Mouse (Mus musculus) gastrocnemius, postnatal 4 days (tissue): ENCODE data around the gene Cmklr1. TPM values are rescaled to one million over a fixed set of nuclear protein-coding genes. Genes with fewer than 3 reads are reported as not detected.

Experiments
- DNase-seq, 2 experiments: peaks; one replicate each; pipeline ENCODE4 v3.0.0; 2021 to 2022; ENCODE audit warnings: low spot score in 2 of 2, mixed read lengths in 2 of 2
- long read RNA-seq, 2 experiments: library from polyadenylated mRNA; stranded (forward); transcript quantifications; one replicate each; pipeline ENCODE4 v2.0.0; 2021
- total RNA-seq, 2 experiments: library from RNA; stranded (reverse); gene quantifications; 2 replicates each; pipeline ENCODE4 v1.2.3; 2021

Cmklr1 gene
- total RNA-seq = 10 to 100 TPM; 16.1 to 16.7 TPM
- long read RNA-seq, experiment 1 = 0 reads
- long read RNA-seq, experiment 2, partial matches to known transcripts = 0 of 1 reads
- long read RNA-seq, experiment 2, other reads (novel, unspliced or antisense) = 0 of 1 reads

DNA sequence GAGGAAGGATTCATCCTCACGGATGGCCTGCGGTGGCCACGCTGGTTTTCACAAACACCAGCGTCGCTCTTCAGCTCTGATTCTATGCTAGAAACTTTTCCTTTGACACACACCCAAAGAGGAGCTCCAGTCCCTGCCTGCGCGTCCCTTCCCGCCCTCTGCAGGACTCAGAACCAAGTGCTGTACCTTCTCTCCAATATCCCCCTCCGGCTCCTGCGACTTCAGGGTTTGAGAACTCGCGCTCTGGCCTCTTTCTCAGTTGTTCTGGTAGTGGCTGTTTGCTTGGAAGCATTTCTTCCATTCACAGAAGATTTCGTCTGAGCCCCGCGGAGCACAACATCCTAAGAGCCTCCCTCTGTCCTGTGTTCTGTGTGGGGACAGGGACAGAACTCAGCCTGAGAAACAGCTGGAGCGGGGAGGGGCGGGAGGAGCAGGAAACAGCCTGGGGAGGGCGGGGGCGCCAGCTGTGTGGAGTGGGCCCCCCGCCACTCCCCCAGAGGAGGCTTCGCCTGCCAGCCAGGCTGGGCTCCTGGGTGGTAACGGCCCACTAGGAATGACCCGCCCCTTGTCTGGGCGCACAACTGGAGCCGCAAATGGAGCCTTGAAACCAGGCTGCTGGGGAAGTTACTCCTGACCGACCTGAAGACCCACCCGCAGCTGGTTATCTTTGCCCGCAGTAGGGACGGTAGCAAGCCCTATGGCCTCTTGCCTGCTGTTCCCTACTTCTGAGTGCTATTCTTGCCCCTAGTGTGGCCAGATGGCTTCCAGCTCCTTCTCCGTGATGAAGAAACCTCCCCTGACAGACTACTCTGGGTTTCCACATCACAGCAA lies at the start of gene Cmklr1:
Cmklr1 (minus strand) TSS at position 392 of the 831 bp plus-strand sequence.
- peak in 1 of 2 experiments; percentile 72 for DNase-seq

DNA sequence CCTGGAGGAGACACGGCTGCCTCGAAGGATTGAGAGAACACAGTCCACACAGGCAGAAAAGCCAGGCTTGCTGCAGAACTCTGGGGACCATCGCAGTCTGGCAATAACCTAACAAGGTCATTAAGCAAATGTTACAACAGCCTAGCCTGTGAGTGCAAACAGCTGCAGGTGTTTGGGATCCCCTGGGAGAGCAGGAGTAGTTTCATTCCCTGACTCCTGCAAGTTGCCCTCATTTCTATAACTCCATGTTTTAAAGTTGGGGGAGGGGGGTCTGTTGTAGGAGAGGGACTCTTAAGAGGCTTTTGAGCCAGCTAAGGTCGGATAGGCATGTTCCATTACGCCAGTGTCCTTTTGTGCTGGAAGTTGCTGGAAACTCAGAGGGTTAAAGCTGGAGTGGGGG lies 44.2 kb upstream of the Cmklr1 start:
- no peak for DNase-seq

DNA sequence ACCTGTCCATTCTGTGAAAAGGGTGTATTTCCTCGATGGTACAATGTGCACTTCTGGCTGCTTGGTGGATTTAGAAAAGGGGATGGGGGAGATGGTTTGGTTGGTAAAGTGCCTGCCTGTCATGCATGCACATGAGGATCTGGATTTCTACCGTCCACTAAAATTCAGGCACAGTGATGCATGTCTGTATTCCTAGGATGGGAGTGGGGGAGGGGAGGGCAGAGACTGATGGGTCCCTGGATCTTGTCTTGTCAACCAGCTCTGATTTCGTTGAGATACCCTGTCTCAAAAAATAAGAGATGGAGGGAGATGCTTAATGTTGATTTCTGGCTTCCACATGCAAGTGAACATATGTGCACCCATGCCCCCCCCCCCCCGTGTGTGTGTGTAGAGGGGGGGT lies 43.8 kb upstream of the Cmklr1 start:
- DNase-seq = no peak

DNA sequence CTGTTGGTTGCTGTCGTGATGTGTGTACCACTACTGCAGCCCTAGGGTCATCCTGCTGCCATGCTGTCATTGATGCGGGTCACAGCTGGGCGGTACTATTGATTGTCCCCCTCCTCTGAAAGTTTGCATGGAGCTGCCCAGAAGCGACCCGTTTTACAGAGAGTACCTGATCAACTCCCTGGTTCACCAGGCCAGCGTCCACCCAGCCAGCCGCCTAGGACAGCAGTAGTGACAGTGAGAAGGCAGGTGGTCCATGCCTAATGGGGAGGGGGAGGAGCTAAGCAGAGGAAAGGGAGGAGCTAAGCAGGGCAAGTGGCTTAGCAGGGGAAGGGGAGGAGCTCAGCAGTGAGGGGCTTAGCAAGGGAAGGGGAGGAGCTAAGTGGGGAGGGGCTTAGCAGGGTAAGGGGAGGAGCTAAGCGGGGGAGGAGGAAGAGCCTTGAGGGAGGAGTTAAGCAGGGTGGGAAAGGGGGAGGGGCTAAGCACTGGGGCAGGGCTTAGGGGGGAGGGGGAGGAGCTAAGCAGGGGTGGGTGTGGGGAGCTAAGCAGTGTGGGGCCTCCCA lies 43.0 kb upstream of the Cmklr1 start:
- DNase-seq = no peak

DNA sequence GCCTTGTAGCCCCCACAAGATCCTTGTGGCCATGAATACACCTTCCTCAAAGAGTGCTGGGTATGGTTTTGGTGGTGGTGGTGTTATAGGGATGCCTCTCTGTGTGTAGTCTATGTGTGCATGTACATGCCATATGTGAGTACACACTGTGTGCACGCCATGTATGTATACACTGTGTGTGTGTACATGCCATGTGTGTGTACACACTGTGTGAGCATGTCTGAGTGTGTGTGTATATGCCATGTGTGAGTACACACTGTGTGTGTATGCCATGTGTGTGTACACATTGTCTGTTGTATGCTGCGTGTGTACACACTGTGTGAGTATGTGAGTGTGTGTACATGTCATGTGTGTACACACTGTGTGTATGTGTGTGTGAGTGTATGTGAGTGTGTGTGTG lies 40.6 kb upstream of the Cmklr1 start:
- DNase-seq = no peak

DNA sequence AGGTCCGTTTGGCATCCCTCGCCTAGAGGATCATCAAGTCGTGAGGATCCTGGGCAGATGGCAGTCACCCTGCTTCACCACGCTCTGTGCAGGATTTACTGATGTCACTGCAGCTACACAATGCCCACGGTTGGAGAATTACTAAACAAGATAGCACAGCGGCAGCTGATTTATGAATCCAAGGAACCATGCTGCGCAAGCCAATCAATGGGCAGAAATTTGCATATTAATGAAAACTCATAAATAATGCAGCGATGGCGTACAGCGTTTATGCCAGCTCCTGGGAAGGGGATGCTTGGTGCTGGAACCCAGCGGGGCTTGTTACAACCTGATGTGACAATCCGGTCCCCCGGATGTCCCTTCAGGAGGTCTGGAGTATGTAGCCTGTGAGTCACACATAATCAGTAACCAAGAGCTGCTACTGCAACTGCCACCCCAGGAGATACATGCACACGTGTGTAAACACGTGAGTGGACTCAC lies 39.9 kb upstream of the Cmklr1 start:
- no peak for DNase-seq

DNA sequence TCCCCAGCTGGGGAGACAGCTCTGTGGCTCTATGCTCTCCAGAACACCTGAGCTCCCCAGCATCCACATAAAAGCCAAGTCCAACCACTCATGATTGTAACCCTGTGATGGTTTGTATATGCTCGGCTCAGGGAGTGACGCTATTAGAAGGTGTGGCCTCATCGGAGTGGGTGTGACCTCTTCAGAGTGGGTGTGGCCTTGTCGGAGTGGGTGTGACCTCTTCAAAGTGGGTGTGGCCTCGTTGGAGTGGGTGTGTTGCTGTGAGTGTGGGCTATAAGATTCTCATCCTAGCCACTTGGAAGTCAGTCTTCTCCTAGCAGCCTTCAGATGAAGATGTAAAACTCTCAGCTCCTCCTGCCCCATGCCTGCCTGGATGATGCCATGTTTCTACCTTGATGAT lies 37.3 kb upstream of the Cmklr1 start:
- no peak for DNase-seq

DNA sequence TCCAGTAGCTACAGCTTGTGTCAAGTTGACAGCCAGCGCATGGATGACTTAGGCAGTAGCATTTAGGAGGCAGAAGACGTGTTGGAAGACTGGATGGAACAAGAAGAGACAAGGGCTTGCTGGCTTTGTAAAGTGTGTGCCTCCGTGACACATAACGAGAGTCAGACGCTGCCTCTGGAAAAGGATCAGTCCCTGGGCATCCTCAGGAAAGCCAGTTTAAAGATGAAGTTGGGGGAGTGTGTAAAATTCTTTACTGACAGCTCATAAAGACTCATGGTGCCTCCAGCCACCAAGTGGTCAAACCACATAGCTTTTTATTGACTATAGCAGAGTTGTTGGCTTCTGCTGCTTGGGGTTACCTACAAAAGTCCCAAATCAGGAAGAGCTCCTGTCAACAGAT lies 35.2 kb upstream of the Cmklr1 start:
- DNase-seq = no peak

DNA sequence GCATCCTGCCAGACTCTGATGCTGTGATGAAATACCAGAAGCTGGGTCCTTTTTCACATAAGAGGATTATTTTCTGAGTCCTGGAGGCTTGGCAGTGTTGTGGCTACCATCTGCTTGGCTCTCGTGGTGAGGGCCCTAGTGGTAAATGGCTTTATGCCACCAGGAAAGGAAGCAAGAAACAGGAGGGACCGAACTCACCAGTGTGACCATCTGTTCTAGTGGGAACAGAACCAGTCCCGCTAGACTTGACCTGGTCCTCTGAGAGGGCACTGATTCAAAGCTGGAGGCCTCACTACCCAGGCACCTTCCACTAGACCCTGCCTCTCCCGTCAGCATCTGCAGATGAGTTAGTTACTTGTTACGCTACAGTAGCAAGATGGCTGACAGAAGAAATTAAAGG lies 33.0 kb upstream of the Cmklr1 start:
- no peak for DNase-seq

DNA sequence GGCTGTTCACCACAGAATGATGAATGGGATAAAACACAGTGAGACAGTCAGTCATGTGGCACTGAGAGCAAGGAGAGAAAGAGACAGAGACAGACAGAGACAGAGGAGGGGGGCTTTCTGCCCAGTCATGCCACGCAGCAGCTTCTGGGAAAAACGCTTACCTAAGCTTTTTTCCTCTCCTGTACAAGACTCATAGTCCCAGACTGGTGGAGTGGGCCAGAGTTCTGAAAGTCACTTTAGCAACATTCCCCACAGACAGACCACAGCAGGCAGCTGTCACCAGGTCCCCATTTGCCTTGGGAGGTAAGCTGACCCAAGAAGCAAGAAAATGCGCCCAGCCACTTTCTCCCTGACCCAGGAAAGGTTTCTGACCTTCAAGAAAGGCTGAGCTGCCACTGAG lies 32.2 kb upstream of the Cmklr1 start:
- no peak for DNase-seq

DNA sequence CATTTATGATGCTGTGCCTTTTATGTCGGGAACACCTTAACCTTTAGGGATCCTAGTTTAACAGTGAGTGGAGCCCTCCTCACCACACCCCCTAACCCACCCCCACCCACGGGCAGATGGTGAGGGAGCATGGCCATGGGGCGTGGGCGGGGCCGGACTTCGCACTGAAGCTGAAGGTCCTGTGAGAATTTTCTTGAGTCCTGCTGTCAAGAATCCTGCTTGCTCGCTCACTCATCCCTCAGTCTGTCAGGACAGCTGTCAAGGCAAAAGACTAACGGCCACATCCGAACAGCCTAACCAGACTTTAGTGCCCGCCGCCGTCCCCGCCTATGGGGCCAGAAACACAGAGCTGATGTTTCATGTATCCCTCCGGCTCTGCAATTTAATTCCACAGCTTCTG lies 31.0 kb upstream of the Cmklr1 start:
- no peak for DNase-seq

DNA sequence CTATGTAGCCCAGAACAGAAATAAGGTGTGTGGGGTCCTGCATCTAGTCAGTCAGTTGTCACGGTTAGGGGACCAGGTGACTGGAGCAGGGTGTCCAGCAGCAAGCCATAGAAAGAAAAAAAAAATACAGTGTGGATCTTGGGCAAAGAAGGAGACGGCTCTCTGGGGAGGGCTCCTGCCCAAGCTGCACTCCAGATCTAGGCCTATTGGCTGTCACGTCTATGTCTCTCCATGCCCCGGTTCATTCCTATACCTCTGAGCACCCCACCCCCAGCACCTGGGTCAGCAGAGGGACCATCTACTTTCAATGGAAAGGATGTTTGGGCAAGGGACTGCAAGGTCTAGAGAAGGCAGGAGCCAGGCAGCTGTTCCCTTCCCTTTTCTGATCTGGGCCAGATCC lies 29.3 kb upstream of the Cmklr1 start:
- DNase-seq = no peak

DNA sequence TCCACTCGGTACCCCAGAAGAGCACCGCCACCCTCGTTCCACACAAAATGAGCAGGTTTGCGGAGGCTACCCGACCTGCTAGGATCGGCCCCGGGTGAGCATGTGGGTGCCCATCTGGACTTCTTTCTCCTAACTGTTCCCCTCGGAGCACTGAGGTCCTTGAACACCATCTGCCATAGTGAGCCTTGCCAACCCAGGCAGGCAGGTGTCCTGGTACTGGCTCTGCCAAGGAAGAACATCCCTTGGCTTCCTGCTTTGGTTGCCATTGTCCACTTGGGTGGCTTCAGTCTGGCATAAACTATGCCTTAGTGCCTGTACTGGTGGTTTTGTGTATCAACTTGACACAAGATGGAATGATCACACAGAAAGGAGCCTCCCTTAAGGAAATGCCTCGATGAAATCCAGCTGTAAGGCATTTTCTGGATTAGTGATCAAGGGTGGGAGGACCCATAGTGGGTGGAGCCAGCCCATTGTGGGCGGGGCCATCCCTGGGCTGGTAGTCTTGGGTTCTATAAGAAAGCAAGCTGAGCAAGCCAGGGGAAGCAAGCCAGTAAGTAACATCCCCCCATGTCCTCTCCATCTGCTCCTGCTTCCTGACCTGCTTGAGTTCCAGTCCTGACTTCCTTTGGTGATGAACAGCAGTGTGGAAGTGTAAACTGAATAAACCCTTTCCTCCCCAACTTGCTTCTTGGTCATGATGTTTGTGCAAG lies 28.7 kb upstream of the Cmklr1 start:
- DNase-seq = no peak

DNA sequence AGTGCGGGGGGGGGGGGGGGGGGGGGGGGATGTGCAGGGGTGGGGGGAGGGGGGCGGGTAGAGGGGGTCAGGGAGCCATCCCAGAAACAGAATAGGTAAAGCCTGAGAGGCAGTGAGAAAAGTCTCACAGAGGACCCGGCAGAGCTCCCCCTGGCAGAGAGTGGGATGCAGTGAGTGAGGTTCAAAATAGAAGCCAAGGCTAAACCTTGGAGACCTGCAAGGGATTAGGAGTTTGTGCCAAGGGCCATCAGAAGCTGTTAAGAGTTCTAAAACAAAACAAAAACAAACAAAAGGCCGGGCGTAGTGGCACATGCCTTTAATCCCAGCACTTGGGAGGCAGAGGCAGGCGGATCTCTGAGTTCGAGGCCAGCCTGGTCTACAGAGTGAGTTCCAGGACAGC lies 27.3 kb upstream of the Cmklr1 start:
- no peak for DNase-seq

DNA sequence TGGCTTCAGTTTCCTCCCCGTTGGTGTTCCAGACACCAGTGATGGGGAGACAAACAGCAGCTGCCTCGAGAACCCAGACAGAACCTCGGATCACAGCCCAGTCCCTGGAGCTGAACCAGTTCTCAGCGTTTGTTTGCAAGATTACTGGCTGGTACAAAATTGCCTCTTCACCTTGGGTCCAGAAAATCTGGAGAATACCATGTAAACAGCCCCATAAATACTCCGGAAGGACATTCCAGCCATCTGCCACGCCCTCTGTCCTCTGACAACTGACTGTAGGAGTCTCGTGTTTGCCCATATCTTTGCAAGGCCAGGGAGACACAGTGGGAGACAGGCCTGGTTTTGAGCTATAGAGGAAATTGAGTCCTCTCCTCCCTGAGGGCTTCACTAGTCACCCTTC lies 24.6 kb upstream of the Cmklr1 start:
- DNase-seq = no peak

DNA sequence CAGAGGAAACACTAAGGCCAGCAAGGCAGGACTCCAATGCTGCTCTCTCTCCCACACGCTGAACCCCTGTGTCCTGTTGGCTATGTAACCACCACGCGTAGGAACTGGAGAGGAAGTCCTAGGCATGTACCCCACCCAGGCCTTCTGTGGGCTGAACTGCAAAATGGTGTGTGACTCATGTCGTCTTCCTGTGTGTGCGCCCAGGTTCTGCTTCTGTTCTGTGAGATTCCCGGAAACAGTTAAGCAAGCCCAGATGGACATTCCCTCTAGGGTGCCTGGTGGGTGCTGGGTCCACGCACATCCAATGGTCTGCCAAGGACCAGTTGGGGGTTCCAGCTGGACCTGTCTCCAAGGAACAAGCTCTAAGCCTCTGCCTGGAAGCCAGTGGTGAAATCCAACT lies 22.2 kb upstream of the Cmklr1 start:
- no peak for DNase-seq

DNA sequence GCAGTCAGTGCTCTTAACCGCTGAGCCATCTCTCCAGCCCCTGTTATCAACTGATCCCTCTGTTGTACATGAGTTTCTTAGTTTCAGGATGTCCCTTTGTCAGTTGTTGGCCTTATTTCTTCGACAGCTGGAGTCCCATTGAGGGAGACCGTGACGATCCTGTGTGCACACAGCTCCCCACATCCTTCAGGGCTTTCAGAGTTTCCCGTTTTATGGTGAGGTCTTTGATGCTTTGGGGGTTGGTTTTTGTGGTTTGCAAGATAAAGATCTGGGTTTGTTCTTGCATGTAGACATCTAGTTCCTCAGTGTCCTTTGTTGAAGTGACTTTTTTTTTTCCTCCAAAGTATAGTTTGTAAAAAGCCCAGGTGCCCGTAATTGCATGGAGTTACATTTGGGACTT lies 20.4 kb upstream of the Cmklr1 start:
- no peak for DNase-seq

DNA sequence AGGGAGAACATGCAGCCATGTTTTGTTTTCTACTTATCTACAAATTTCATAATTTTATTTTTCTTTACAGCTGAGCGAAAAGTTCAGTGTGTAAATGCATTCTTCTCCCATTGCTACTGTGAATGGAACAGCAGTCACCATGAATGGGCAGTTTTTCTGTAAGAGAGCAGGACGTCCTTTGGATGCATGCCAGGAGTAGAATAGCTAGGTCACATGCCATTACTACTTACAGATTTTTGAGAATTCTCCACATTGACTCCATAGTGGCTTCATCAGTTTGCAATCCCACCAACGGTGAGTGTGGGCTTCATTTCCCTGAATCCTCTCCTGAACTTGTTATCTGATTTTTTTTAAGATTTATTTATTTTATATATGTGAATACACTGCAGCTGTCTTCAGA lies 19.9 kb upstream of the Cmklr1 start:
- DNase-seq = no peak

DNA sequence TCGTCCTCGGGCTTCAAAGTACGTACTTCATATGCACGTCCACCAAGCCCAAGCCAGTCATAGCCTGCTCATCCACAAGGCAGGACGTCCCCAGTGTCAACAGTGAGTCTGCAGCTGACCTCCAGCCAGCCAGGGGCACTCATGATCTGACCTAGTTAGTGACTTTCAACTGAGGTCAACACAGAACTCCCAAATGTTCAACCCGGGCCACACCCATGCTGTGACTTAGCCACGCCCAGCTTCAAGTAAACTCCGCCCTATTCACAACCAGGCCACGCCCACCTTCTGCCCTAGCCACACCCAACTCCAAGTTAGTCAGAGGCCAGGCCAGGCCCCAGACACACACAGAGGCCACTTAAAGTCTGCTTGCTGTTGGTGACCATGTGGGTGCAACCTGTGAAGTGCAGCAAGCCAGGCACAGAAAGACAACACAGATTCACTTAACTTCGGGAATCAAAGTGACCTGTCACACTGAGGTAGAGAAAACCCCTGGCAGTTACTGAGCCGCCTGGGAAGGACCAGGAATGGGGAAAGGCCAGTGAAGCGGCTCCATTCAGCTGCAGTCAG lies 14.5 kb upstream of the Cmklr1 start:
- no peak for DNase-seq

DNA sequence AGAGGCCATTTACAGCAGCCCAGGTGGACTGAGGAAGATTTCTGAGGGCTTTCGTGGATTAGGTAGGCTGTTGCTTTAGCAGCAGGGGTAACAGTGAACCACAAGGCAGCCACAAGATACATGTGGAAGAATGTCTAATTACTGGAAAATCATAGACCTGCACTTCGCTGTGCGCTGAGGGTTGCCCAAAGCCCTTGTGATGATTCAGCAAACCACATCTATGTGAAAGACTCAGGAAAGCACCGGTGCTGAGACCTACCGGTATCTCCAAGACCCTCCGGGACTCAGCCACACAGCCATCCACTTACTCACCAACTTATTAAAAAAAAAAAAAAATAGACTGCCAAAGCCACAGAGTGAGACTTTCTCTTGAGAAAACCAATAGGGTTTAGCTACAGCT lies 13.9 kb upstream of the Cmklr1 start:
- DNase-seq = no peak

DNA sequence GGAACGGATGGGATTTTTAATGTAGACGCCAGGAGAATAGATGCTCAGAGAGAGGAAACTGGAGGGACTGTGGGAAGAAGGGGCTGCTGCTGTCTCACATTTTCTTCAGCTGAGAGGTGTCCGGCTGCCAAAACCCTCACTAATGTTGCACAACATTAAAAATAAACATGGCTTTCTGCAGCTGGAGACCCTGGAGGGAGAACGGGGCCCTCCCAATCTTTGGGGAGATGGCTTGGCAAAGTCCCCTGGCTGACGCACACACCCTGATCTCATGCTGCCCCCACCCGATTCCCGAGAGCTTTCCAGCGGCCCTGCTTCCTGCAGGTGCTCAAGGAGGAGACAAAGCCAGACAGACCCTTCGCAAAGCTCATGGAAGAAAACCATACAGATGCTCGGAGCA lies 10.6 kb upstream of the Cmklr1 start:
- DNase-seq = peak; percentile 65 to 85

DNA sequence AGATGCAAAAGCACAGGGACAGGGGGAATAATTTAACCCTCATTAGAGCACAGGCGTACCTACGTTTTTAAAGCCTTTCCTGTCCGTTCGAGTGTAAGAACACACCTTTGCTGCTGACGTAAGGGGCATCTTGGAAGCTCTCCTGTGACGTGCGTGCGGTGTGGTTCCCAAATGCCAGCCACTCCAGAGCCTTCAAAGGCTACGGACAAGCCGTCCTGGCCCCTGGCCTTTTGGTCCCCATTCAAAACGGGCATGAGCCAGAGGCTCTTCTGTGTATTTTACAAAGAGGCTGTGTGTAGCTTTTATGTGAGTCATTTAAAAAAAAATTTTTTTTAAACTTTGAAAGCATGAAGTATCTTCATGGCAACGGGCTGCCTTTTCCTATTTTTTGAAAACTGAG lies 4.6 kb upstream of the Cmklr1 start:
- DNase-seq = no peak
